Mouse (Mus musculus): ENCODE measurements around the gene Tsc22d1. TPM values are rescaled to one million over a fixed set of nuclear protein-coding genes. Genes with fewer than 3 reads are reported as not detected.

Tsc22d1 gene
- total RNA-seq, 2 experiments from 2014 or later, result 41.9 to 53.3 TPM

GRCm38 (mm10) chr14:76478616-76479015 is 63.9 kb downstream of the Tsc22d1 start:
- ATAC-seq (replicated peaks; ENCODE audit: poor library complexity, severe bottlenecking), result no peak

- ATAC-seq (replicated peaks; ENCODE audit: poor library complexity, severe bottlenecking), result peak; percentile 67; the same call in 1 of the 2 replicates
These were observed 65.1 kb downstream of the Tsc22d1 start for GRCm38 (mm10) chr14:76479867-76480266.

GRCm38 (mm10) chr14:76480507-76480906 is 65.7 kb downstream of the Tsc22d1 start:
- ATAC-seq (replicated peaks; ENCODE audit: poor library complexity, severe bottlenecking), result no peak

GRCm38 (mm10) chr14:76483701-76484100 is 68.9 kb downstream of the Tsc22d1 start:
- no peak for ATAC-seq (replicated peaks; ENCODE audit: poor library complexity, severe bottlenecking)

GRCm38 (mm10) chr14:76487609-76488008 is 72.8 kb downstream of the Tsc22d1 start:
- no peak for ATAC-seq (replicated peaks; ENCODE audit: poor library complexity, severe bottlenecking)

GRCm38 (mm10) chr14:76488101-76489044 is 73.6 kb downstream of the Tsc22d1 start:
- no peak for ATAC-seq (replicated peaks; ENCODE audit: poor library complexity, severe bottlenecking)

- no peak for ATAC-seq (replicated peaks; ENCODE audit: poor library complexity, severe bottlenecking)
These were observed 74.4 kb downstream of the Tsc22d1 start for GRCm38 (mm10) chr14:76489128-76489527.

- ATAC-seq (replicated peaks; ENCODE audit: poor library complexity, severe bottlenecking), result no peak
These were observed 80.3 kb downstream of the Tsc22d1 start for GRCm38 (mm10) chr14:76495022-76495421.

GRCm38 (mm10) chr14:76497187-76497586 is 82.4 kb downstream of the Tsc22d1 start:
- no peak for ATAC-seq (replicated peaks; ENCODE audit: poor library complexity, severe bottlenecking)

- ATAC-seq (replicated peaks; ENCODE audit: poor library complexity, severe bottlenecking), result peak; percentile 83
These were observed 83.4 kb downstream of the Tsc22d1 start for GRCm38 (mm10) chr14:76498210-76498609.

- no peak for ATAC-seq (replicated peaks; ENCODE audit: poor library complexity, severe bottlenecking)
These were observed 84.7 kb downstream of the Tsc22d1 start for GRCm38 (mm10) chr14:76499492-76499891.

- ATAC-seq (replicated peaks; ENCODE audit: poor library complexity, severe bottlenecking), result no peak
These were observed 85.3 kb downstream of the Tsc22d1 start for GRCm38 (mm10) chr14:76500036-76500435.

GRCm38 (mm10) chr14:76503231-76503851 is 88.6 kb downstream of the Tsc22d1 start:
- ATAC-seq (replicated peaks; ENCODE audit: poor library complexity, severe bottlenecking), result 0 out of 2 replicates have a peak, but pooled peaks have one; percentile 18

- ATAC-seq (replicated peaks; ENCODE audit: poor library complexity, severe bottlenecking), result peak; percentile 77
These were observed 89.5 kb downstream of the Tsc22d1 start for GRCm38 (mm10) chr14:76504121-76504737.

- ATAC-seq (replicated peaks; ENCODE audit: poor library complexity, severe bottlenecking), result no peak
These were observed 90.3 kb downstream of the Tsc22d1 start for GRCm38 (mm10) chr14:76505101-76505438.

GRCm38 (mm10) chr14:76505439-76506220 is 90.9 kb downstream of the Tsc22d1 start:
- peak; percentile 58 for ATAC-seq (replicated peaks; ENCODE audit: poor library complexity, severe bottlenecking)

GRCm38 (mm10) chr14:76506425-76507205 is 91.9 kb downstream of the Tsc22d1 start:
- no peak for ATAC-seq (replicated peaks; ENCODE audit: poor library complexity, severe bottlenecking)

GRCm38 (mm10) chr14:76507357-76507756 is 92.6 kb downstream of the Tsc22d1 start:
- ATAC-seq (replicated peaks; ENCODE audit: poor library complexity, severe bottlenecking), result no peak

- ATAC-seq (replicated peaks; ENCODE audit: poor library complexity, severe bottlenecking), result no peak
These were observed 93.2 kb downstream of the Tsc22d1 start for GRCm38 (mm10) chr14:76507804-76508500.

Measured in granulocyte monocyte progenitor cell, adult 5-6 weeks (primary cell).